Mouse (Mus musculus): ENCODE measurements around the gene Dnajc24. TPM values are rescaled to one million over a fixed set of nuclear protein-coding genes. Genes with fewer than 3 reads are reported as not detected.

Gene Dnajc24
- polyA plus RNA-seq, 1 experiment, result 12.5 TPM

DNA sequence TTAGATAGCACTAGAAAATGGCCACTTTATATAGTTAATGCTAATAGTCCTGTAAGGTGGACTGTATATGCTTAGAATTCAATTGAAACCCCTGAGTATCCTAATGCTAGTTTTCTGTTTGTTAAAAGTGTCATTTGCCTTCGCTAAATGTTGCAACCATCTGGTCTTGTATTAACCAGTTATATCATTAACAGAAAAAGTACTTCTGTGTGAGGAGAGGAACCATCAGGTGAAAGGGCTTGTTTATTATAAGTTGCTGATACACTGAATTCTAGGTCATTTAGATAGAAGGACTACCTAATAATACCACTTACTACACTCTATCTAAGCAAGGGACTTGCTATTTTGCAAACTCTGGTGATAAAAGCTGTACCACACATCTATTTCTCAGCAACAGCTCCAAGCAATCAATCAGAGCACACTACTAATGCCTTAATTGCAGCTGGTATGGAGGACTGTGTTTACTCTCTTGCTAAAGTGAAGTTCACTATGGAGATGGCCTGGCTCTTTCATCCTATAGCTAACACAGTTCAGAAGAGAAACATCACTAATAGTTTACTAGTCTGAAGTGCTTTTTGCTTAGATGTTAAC lies 51.9 kb downstream of the Dnajc24 start:
- 53% methylated on average over 1 of the region's 1 CpGs for WGBS
- Histone ChIP-seq H3K4me3 (ENCODE audit: insufficient read depth, low read depth, low read length) (no peak overlapping the region), H3K4me1 (ENCODE audit: control insufficient read depth, insufficient read depth, low read length) (no peaks in the 10 kb centered on the region), H3K27me3 (replicated peaks; ENCODE audit: control insufficient read depth, insufficient read depth, low read length) (no peaks in the 10 kb centered on the region), H3K36me3 (ENCODE audit: control insufficient read depth, insufficient read depth, low read length) (no peaks in the 10 kb centered on the region), H3K27ac (ENCODE audit: insufficient read depth, low read depth, low read length) (no peak overlapping the region)
- TF ChIP-seq POLR2A (IDR thresholded peaks at IDR 0.05; ENCODE audit: low read depth, low read length) (no peak), CTCF (conservative IDR thresholded peaks at IDR 0.05; ENCODE audit: insufficient read depth, insufficient read length, low read depth, low read length) (no peak)
- peak; percentile 20 for DNase-seq

DNA sequence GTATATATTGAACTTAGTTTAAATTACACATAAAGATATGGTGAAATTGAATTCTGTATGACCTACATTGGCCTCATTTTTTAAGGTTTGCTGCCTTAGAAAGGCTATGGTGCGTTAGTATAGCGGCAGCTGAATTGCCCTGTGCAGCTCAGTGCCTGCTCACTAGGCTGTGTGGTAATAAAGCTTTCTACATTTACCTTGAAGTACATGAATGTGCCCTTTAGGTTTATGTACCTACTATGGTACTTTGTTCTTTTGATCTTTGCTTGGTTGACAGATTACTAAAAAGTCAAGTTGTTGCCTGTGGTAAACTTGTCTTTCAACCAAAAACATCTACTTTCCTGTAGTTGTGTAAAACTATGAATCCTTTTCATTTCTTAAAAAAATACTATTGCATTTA lies 53.2 kb downstream of the Dnajc24 start:
- Histone ChIP-seq H3K4me1 (ENCODE audit: control insufficient read depth, insufficient read depth, low read length) (no peaks in the 10 kb centered on the region), H3K27ac (ENCODE audit: insufficient read depth, low read depth, low read length) (no peak overlapping the region), H3K4me3 (ENCODE audit: insufficient read depth, low read depth, low read length) (no peak overlapping the region), H3K36me3 (ENCODE audit: control insufficient read depth, insufficient read depth, low read length) (no peaks in the 10 kb centered on the region), H3K27me3 (replicated peaks; ENCODE audit: control insufficient read depth, insufficient read depth, low read length) (no peaks in the 10 kb centered on the region)
- TF ChIP-seq POLR2A (IDR thresholded peaks at IDR 0.05; ENCODE audit: low read depth, low read length) (no peak), CTCF (conservative IDR thresholded peaks at IDR 0.05; ENCODE audit: insufficient read depth, insufficient read length, low read depth, low read length) (no peak)
- WGBS, result 96% methylated on average over 2 of the region's 2 CpGs
- no peak for DNase-seq

DNA sequence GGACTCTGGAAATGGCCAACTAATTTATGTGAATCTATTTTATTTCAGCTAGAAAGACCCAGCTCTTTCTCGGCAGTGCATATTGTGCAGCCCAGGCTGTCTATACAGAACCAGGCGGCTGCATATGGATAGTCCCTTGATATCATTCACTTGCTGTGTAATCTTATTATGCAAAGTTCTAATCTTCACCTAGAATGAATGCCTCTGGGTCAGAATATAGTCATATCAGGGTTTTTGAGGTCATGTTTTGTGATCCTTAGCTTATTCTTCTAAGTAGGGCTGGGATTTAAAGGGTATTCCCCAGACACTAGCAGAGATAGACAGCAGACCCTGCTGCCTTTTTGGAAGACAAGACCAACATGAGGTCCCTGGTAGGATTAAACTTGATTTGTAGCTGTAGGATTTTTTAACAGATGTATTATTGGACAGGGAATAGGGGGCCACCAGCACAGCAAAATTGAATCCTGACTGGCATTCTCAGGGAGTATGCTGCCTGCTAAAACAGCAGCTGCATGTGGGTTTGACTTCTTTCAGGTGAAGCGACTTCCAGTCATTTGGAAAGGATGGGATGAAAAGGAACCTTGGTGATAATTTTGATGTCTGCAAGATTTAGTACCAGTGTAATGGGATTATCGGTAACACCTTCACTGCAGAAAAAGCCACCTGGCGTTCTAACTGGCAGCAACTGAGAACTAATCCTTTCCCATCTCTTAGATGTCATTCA lies 85.6 kb downstream of the Dnajc24 start:
- no peaks in the 10 kb centered on the region for H3K4me1 ChIP-seq (ENCODE audit: control insufficient read depth, insufficient read depth, low read length)
- TF ChIP-seq POLR2A (IDR thresholded peaks at IDR 0.05; ENCODE audit: low read depth, low read length), result no peak
- TF ChIP-seq CTCF (conservative IDR thresholded peaks at IDR 0.05; ENCODE audit: insufficient read depth, insufficient read length, low read depth, low read length), result no peak
- DNase-seq, result no peak
- H3K36me3 ChIP-seq (ENCODE audit: control insufficient read depth, insufficient read depth, low read length), result no peaks in the 10 kb centered on the region
- no peak overlapping the region for H3K4me3 ChIP-seq (ENCODE audit: insufficient read depth, low read depth, low read length)
- 89% methylated on average over 5 of the region's 5 CpGs for WGBS
- no peak overlapping the region for H3K27ac ChIP-seq (ENCODE audit: insufficient read depth, low read depth, low read length)
- no peaks in the 10 kb centered on the region for H3K27me3 ChIP-seq (replicated peaks; ENCODE audit: control insufficient read depth, insufficient read depth, low read length)

Other genes with a start within 250 kb of the Dnajc24 start
- gene Elp4, start 99.0 kb downstream of the Dnajc24 start, polyA plus RNA-seq (2012; rRNA removed), result 2.4 and 3.3 TPM in 2 replicates
- 14.0 and 25.6 TPM in 2 replicates for gene Immp1l, start 98.9 kb downstream of the Dnajc24 start, polyA plus RNA-seq (2012; rRNA removed)

Data from kidney, adult 2 months (tissue).